Mouse (Mus musculus): Measurements from ENCODE around the gene Rft1. TPM values are rescaled to one million over a fixed set of nuclear protein-coding genes. Genes with fewer than 3 reads are reported as not detected.

Gene Rft1
- 8.0 and 9.1 TPM in 2 replicates for total RNA-seq (2012; rRNA removed)
- polyA plus RNA-seq (2012; ENCODE audit: insufficient read depth in 1 of 2, insufficient read length in 2 of 2, low read depth in 1 of 2, low replicate concordance in 2 of 2, missing spikeins in 1 of 2) = 10 to 100 TPM in 1 of 2 experiments, not detected in 1; 11.3 TPM

- Histone ChIP-seq H3K9ac (ENCODE audit: control insufficient read depth, low read depth, low read length, poor library complexity, severe bottlenecking) (peak within 1 kb of the TSS; percentile 100), H3K9me3 (replicated peaks; ENCODE audit: insufficient read depth, low read length) (no peaks in the 10 kb centered on the region), H3K79me2 (ENCODE audit: control insufficient read depth, insufficient read depth, low read length, poor library complexity) (peaks cover 4% of the 10 kb centered on the region), H3K27ac (ENCODE audit: control insufficient read depth, low read depth, low read length) (peak within 1 kb of the TSS; percentile 72), H3K4me3 (ENCODE audit: control insufficient read depth in 1 of 2, insufficient read depth in 1 of 2, low read depth in 2 of 2, low read length in 2 of 2) (peak within 1 kb of the TSS; percentile 92 to 98), H3K27me3 (ENCODE audit: control insufficient read depth in 1 of 2, insufficient read depth in 2 of 2, low read length in 2 of 2) (0 out of 4 replicates have a peak, but pooled peaks cover 0 to under 1% of the 10 kb centered on the region in 2 experiments), H3K36me3 (ENCODE audit: control insufficient read depth in 1 of 2, insufficient read depth in 2 of 2, low read length in 2 of 2) (peaks cover 0 to 10% of the 10 kb centered on the region in 2 experiments; a peak in 2 of 4 replicates), H3K4me1 (ENCODE audit: control insufficient read depth in 1 of 2, insufficient read depth in 2 of 2, low read length in 2 of 2) (peaks cover 3 to 7% of the 10 kb centered on the region in 2 experiments)
- DNase-seq (ENCODE audit: low read depth, low spot score) = peak; percentile 97
- peak; percentile 94 to 96 for TF ChIP-seq POLR2A (IDR thresholded peaks at IDR 0.05; ENCODE audit: control insufficient read depth in 1 of 2, insufficient read depth in 1 of 2, low read depth in 1 of 2, low read length in 2 of 2, poor library complexity in 1 of 2)
- TF ChIP-seq HCFC1 (IDR thresholded peaks at IDR 0.05; ENCODE audit: low read depth, low read length) = peak; percentile 88
- no peak for TF ChIP-seq MYC (IDR thresholded peaks at IDR 0.05; ENCODE audit: low read depth, low read length)
- TF ChIP-seq CTCF (IDR thresholded peaks at IDR 0.05 in 2 of 3, conservative IDR thresholded peaks at IDR 0.05 in 1 of 3; ENCODE audit: control insufficient read depth in 1 of 3, insufficient read depth in 1 of 3, low read depth in 2 of 3, low read length in 3 of 3, poor library complexity in 1 of 3, severe bottlenecking in 1 of 3) = no peak
- peak; percentile 92 for TF ChIP-seq SIN3A (IDR thresholded peaks at IDR 0.05; ENCODE audit: low read length)
- TF ChIP-seq ZMIZ1 (IDR thresholded peaks at IDR 0.05; ENCODE audit: low read depth, low read length) = peak; percentile 90
- TF ChIP-seq TAL1 (IDR thresholded peaks at IDR 0.05; ENCODE audit: low read length) = no peak
- TF ChIP-seq BHLHE40 (IDR thresholded peaks at IDR 0.05; ENCODE audit: borderline replicate concordance, low read depth, low read length) = no peak
- TF ChIP-seq MEF2A (IDR thresholded peaks at IDR 0.05; ENCODE audit: extremely low read depth, insufficient replicate concordance, low read depth, low read length, poor library complexity, severe bottlenecking) = no peak
- no peak for TF ChIP-seq RAD21 (IDR thresholded peaks at IDR 0.05; ENCODE audit: low read depth, low read length)
- no peak for TF ChIP-seq CHD1 (IDR thresholded peaks at IDR 0.05; ENCODE audit: low read depth, low read length)
- TF ChIP-seq EP300 (IDR thresholded peaks at IDR 0.05; ENCODE audit: low read depth in 1 of 2, low read length in 2 of 2) = no peak
- no peak for TF ChIP-seq RCOR1 (IDR thresholded peaks at IDR 0.05; ENCODE audit: low read depth, low read length)
- TF ChIP-seq ZKSCAN1 (IDR thresholded peaks at IDR 0.05; ENCODE audit: low read depth, low read length) = no peak; the same call in 1 of the 2 replicates
- peak; percentile 67; the same call in 1 of the 2 replicates for TF ChIP-seq TBP (IDR thresholded peaks at IDR 0.05; ENCODE audit: low read depth, low read length)
- TF ChIP-seq GATA1 (IDR thresholded peaks at IDR 0.05; ENCODE audit: low read depth, low read length) = no peak
- no peak; the same call in 1 of the 2 replicates for TF ChIP-seq KAT2A (conservative IDR thresholded peaks at IDR 0.05; ENCODE audit: low read depth, low read length)
- no peak for TF ChIP-seq JUND (IDR thresholded peaks at IDR 0.05; ENCODE audit: low read depth, low read length)
- TF ChIP-seq MXI1 (IDR thresholded peaks at IDR 0.05; ENCODE audit: low read depth, low read length) = peak; percentile 85
- no peak for TF ChIP-seq GABPA (IDR thresholded peaks at IDR 0.05; ENCODE audit: low read depth, low read length)
- TF ChIP-seq MAX (IDR thresholded peaks at IDR 0.05; ENCODE audit: low read length) = peak; percentile 42; the same call in 1 of the 2 replicates
- TF ChIP-seq CHD2 (IDR thresholded peaks at IDR 0.05; ENCODE audit: low read length) = no peak
- TF ChIP-seq ZNF384 (IDR thresholded peaks at IDR 0.05; ENCODE audit: low read depth, low read length) = peak; percentile 90
- TF ChIP-seq E2F4 (IDR thresholded peaks at IDR 0.05; ENCODE audit: borderline replicate concordance, low read depth, low read length) = no peak
- no peak for TF ChIP-seq SMC3 (IDR thresholded peaks at IDR 0.05; ENCODE audit: low read depth, low read length)
- no peak for TF ChIP-seq NRF1 (IDR thresholded peaks at IDR 0.05; ENCODE audit: insufficient read depth, low read depth, low read length, poor library complexity, severe bottlenecking)
- TF ChIP-seq NELFE (IDR thresholded peaks at IDR 0.05; ENCODE audit: low read depth, low read length) = peak; percentile 95
- peak; percentile 53 for TF ChIP-seq TCF12 (IDR thresholded peaks at IDR 0.05; ENCODE audit: low read depth, low read length)
- TF ChIP-seq UBTF (IDR thresholded peaks at IDR 0.05; ENCODE audit: borderline replicate concordance, insufficient read depth, low read depth, low read length) = no peak
- no peak for TF ChIP-seq POLR2AphosphoS5 (IDR thresholded peaks at IDR 0.05; ENCODE audit: borderline replicate concordance, low read depth, low read length)
- peak; percentile 82 for TF ChIP-seq ELF1 (IDR thresholded peaks at IDR 0.05; ENCODE audit: low read depth, low read length)
- TF ChIP-seq USF2 (IDR thresholded peaks at IDR 0.05; ENCODE audit: borderline replicate concordance in 1 of 2, insufficient read depth in 1 of 2, low read depth in 1 of 2, low read length in 2 of 2) = no peak
- TF ChIP-seq ETS1 (IDR thresholded peaks at IDR 0.05; ENCODE audit: low read depth, low read length) = no peak
- TF ChIP-seq MAZ (IDR thresholded peaks at IDR 0.05; ENCODE audit: low read depth, low read length) = no peak
- no peak for TF ChIP-seq MYB (IDR thresholded peaks at IDR 0.05; ENCODE audit: low read depth, low read length)
Measured at GRCm38 (mm10) chr14:30653943-30654659, at the start of gene Rft1. Gene Rft1, plus strand, starts transcription at chr14:30654360.
